Mouse (Mus musculus) limb, embryonic 11.5 days (tissue): Measurements from ENCODE around the gene Dgcr2. TPM values are rescaled to one million over a fixed set of nuclear protein-coding genes. Genes with fewer than 3 reads are reported as not detected.

Source experiments
- polyA plus RNA-seq: library from polyadenylated mRNA; unstranded; fragments of >200 nt; fragmentation: Nextera tagmentation; extraction: Ambion mirVana; gene quantifications from 2 replicates; pipeline ENCODE4 v1.2.1, GENCODE M21; 2014

Dgcr2 gene
- polyA plus RNA-seq, 1 experiment from 2014 or later: 92.5 TPM

Other genes starting within 250 kb of the Dgcr2 start
- 42.2 and 45.5 TPM in 2 replicates for gene Med15, start 165.7 kb downstream of the Dgcr2 start, polyA plus RNA-seq
- gene Klhl22, start 138.9 kb downstream of the Dgcr2 start, polyA plus RNA-seq: 68.2 and 68.7 TPM in 2 replicates
- 23.4 and 26.4 TPM in 2 replicates for gene Scarf2, start 101.3 kb downstream of the Dgcr2 start, polyA plus RNA-seq
- gene B830017H08Rik, start 65.4 kb downstream of the Dgcr2 start, polyA plus RNA-seq: 0.73 and 0.77 TPM in 2 replicates
- gene Car15, start 60.2 kb downstream of the Dgcr2 start, polyA plus RNA-seq: 3.0 and 3.2 TPM in 2 replicates
- gene Gm20518, start 6.9 kb downstream of the Dgcr2 start, polyA plus RNA-seq: 0.48 TPM in 1 of 2 replicates, not detected in the other
- not detected in 2 replicates for gene Tssk1, start 4.3 kb downstream of the Dgcr2 start, polyA plus RNA-seq
- not detected in 2 replicates for gene Tssk2, start 75 bp upstream of the Dgcr2 start, polyA plus RNA-seq
- gene Ess2, start 12.8 kb upstream of the Dgcr2 start, polyA plus RNA-seq: 42.2 and 50.2 TPM in 2 replicates
- gene Gsc2, start 16.5 kb upstream of the Dgcr2 start, polyA plus RNA-seq: not detected in 2 replicates
- gene Slc25a1, start 29.7 kb upstream of the Dgcr2 start, polyA plus RNA-seq: 74.4 and 74.5 TPM in 2 replicates
- gene Vpreb2, start 81.9 kb upstream of the Dgcr2 start, polyA plus RNA-seq: not detected in 2 replicates
- gene Dgcr6, start 154.3 kb upstream of the Dgcr2 start, polyA plus RNA-seq: 130 and 135 TPM in 2 replicates
- gene Prodh, start 191.6 kb upstream of the Dgcr2 start, polyA plus RNA-seq: 15.0 and 15.9 TPM in 2 replicates
- 4.5 and 7.4 TPM in 2 replicates for gene Rtn4r, start 229.1 kb upstream of the Dgcr2 start, polyA plus RNA-seq